Mouse (Mus musculus) hindbrain, postnatal 0 days (tissue): Measurements from ENCODE around the gene Efna5. TPM values are rescaled to one million over a fixed set of nuclear protein-coding genes. Genes with fewer than 3 reads are reported as not detected.
A peak's percentile ranks its signal among the peaks of the same experiment; 100 is the strongest.

Experiments used
- ATAC-seq: fragments of 200-750 bp; cut with Nextera tagmentation; 2 replicates; pipeline ENCODE4 v1.8.0; 2017; ENCODE audit warnings: mild to moderate bottlenecking, moderate TSS enrichment, moderate library complexity
- DNase-seq: peaks from one replicate; pipeline ENCODE4 v3.0.0-alpha.2; 2015; ENCODE audit warnings: low spot score
- H3K27ac ChIP-seq: fragments of 300-500 bp; sonication (generic); 2 replicates; pipeline ENCODE4 v1.5.1; 2014; ENCODE audit warnings: mild to moderate bottlenecking
- H3K27me3 ChIP-seq: fragments of 300-500 bp; sonication (generic); 2 replicates; pipeline ENCODE4 v1.6.1; 2014; ENCODE audit warnings: low read length, mixed read lengths; ENCODE audit not compliant: insufficient read depth
- H3K36me3 ChIP-seq: fragments of 300-500 bp; sonication (generic); 2 replicates; pipeline ENCODE4 v1.6.1; 2014; ENCODE audit warnings: low read length, mixed read lengths; ENCODE audit not compliant: insufficient read depth
- H3K4me1 ChIP-seq: fragments of 300-500 bp; sonication (generic); 2 replicates; pipeline ENCODE4 v1.6.1; 2014; ENCODE audit warnings: antibody characterized with exemption, low read length, mixed read lengths; ENCODE audit not compliant: insufficient read depth
- H3K4me2 ChIP-seq: fragments of 300-500 bp; sonication (generic); 2 replicates; pipeline ENCODE4 v1.6.1; 2014; ENCODE audit warnings: low read depth, mild to moderate bottlenecking, low read length, moderate library complexity, mixed read lengths
- H3K4me3 ChIP-seq: fragments of 300-500 bp; sonication (generic); 2 replicates; pipeline ENCODE4 v1.5.1; 2014; ENCODE audit warnings: low read length
- H3K9ac ChIP-seq: fragments of 300-500 bp; sonication (generic); replicated peaks from 2 replicates; pipeline ENCODE4 v1.6.1; 2014; ENCODE audit warnings: mild to moderate bottlenecking, low read length, moderate library complexity, mixed read lengths
- H3K9me3 ChIP-seq: fragments of 300-500 bp; sonication (generic); 2 replicates; pipeline ENCODE4 v1.6.1; 2016; ENCODE audit warnings: low read length, mixed read lengths
- CTCF ChIP-seq: IDR thresholded peaks from 2 replicates; pipeline ENCODE4 v1.5.1; 2016; ENCODE audit warnings: antibody characterized with exemption, control low read depth, low read depth
- WGBS: fragments of 180-500 bp; shearing (Covaris S2); extraction: QIAGEN DNeasy Blood & Tissue Kit; methylation state at CpG from one replicate; pipeline ENCODE4 v1.1.7; 2014; 5-methylcytosine and 5-hydroxymethylcytosine counted together
- polyA plus RNA-seq: library from polyadenylated mRNA; unstranded; fragments of >200 nt; fragmentation: Nextera tagmentation; extraction: Ambion mirVana; gene quantifications from 2 replicates; pipeline ENCODE4 v1.2.1, GENCODE M21; 2015
- total RNA-seq: library from RNA; depleted of rRNA; stranded (reverse); fragments of >200 nt; gene quantifications from 2 replicates; pipeline ENCODE4 v1.2.3, GENCODE M21; 2014; rRNA removed

The Efna5 gene
- total RNA-seq (5.3 and 5.4 TPM in 2 replicates), polyA plus RNA-seq (38.8 and 40.2 TPM in 2 replicates)

GRCm38 (mm10) chr17:62881176-62881790 lies at the start of gene Efna5:
Gene Efna5 (minus strand): TSS chr17:62881317.
- no peak for TF ChIP-seq CTCF

DNA sequence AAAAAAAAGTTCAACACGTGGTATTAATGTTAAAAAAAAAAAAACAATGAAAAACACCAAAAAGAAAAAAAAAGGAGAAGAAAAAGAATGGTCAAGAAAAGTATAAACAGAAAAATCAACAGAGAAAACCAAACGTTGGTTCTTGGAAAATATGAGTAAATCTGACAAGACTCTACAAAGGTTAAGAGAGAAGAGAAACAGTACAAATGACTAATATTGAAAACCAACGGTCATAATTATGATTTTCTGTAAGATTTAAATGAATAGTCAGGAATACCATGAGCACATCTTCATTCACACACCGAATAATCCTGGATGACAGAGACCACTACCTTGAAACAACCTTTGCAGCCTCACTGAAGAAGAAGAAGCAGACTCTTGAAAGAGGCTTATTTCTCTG lies 34.2 kb upstream of the Efna5 start:
- DNase-seq (no peak), ATAC-seq (no peak)
- Histone ChIP-seq H3K4me3 (no peak overlapping the region), H3K27me3 (no peaks in the 10 kb centered on the region), H3K27ac (no peak overlapping the region), H3K4me2 (no peak overlapping the region), H3K9me3 (no peaks in the 10 kb centered on the region), H3K36me3 (no peaks in the 10 kb centered on the region), H3K9ac (no peak overlapping the region), H3K4me1 (no peaks in the 10 kb centered on the region)
- 83% methylated on average over 4 of the region's 4 CpGs for WGBS
- no peak for TF ChIP-seq CTCF

More at GRCm38 (mm10) chr17:62881176-62881790, at the start of gene Efna5:
- H3K4me3 ChIP-seq: peak within 1 kb of the TSS; percentile 83
- no peaks in the 10 kb centered on the region for H3K27me3 ChIP-seq
- DNase-seq: peak; percentile 56
- peak within 1 kb of the TSS; percentile 73 for H3K9ac ChIP-seq
- peak within 1 kb of the TSS; percentile 99 for H3K4me2 ChIP-seq
- no peaks in the 10 kb centered on the region for H3K9me3 ChIP-seq
- H3K4me1 ChIP-seq: no peaks in the 10 kb centered on the region
- no peaks in the 10 kb centered on the region for H3K36me3 ChIP-seq
- WGBS: under 1% methylated on average over 41 of the region's 68 CpGs
- peak within 1 kb of the TSS; percentile 80 for H3K27ac ChIP-seq
- ATAC-seq: peak; percentile 16

GRCm38 (mm10) chr17:62905692-62906445 lies 24.8 kb upstream of the Efna5 start:
- Histone ChIP-seq H3K4me3 (no peak overlapping the region), H3K27ac (no peak overlapping the region), H3K27me3 (no peaks in the 10 kb centered on the region), H3K9me3 (no peaks in the 10 kb centered on the region), H3K4me1 (no peaks in the 10 kb centered on the region), H3K4me2 (peak overlapping the region; percentile 1; the same call in 1 of the 2 replicates), H3K36me3 (no peaks in the 10 kb centered on the region), H3K9ac (no peak overlapping the region)
- no peak for TF ChIP-seq CTCF
- DNase-seq (no peak), ATAC-seq (0 out of 2 replicates have a peak, but pooled peaks have one; percentile 24)
- WGBS: 52% methylated on average over 16 of the region's 16 CpGs

- Histone ChIP-seq H3K36me3 (no peaks in the 10 kb centered on the region), H3K4me1 (no peaks in the 10 kb centered on the region), H3K9me3 (no peaks in the 10 kb centered on the region), H3K9ac (no peak overlapping the region), H3K4me3 (no peak overlapping the region), H3K27me3 (no peaks in the 10 kb centered on the region), H3K4me2 (no peak overlapping the region), H3K27ac (no peak overlapping the region)
- ATAC-seq (no peak), DNase-seq (no peak)
- 92% methylated on average over 6 of the region's 6 CpGs for WGBS
- no peak for TF ChIP-seq CTCF
These were observed 17.9 kb upstream of the Efna5 start for GRCm38 (mm10) chr17:62899066-62899465.

- H3K9me3 ChIP-seq: no peaks in the 10 kb centered on the region
- DNase-seq (no peak), ATAC-seq (no peak)
- H3K4me1 ChIP-seq: no peaks in the 10 kb centered on the region
- H3K27ac ChIP-seq: no peak overlapping the region
- no peak overlapping the region for H3K4me3 ChIP-seq
- WGBS: 87% methylated on average over 5 of the region's 5 CpGs
- H3K9ac ChIP-seq: no peak overlapping the region
- H3K36me3 ChIP-seq: no peaks in the 10 kb centered on the region
- no peaks in the 10 kb centered on the region for H3K27me3 ChIP-seq
- no peak for TF ChIP-seq CTCF
- no peak overlapping the region for H3K4me2 ChIP-seq
These were observed 8.9 kb upstream of the Efna5 start for GRCm38 (mm10) chr17:62889991-62890390.

GRCm38 (mm10) chr17:62884129-62884506 lies 3.0 kb upstream of the Efna5 start:
- peak overlapping the region; percentile 83 for H3K4me3 ChIP-seq
- H3K36me3 ChIP-seq: no peaks in the 10 kb centered on the region
- peak overlapping the region; percentile 99 for H3K4me2 ChIP-seq
- under 1% methylated on average over 16 of the region's 16 CpGs for WGBS
- ATAC-seq (peak; percentile 28; the same call in 1 of the 2 replicates), DNase-seq (peak; percentile 92)
- peak overlapping the region; percentile 80 for H3K27ac ChIP-seq
- H3K9ac ChIP-seq: peak overlapping the region; percentile 73
- H3K4me1 ChIP-seq: no peaks in the 10 kb centered on the region
- H3K9me3 ChIP-seq: no peaks in the 10 kb centered on the region
- H3K27me3 ChIP-seq: no peaks in the 10 kb centered on the region
- TF ChIP-seq CTCF: peak; percentile 93
